Mouse (Mus musculus) ovary, postnatal 10 days (tissue): Measurements from ENCODE around the gene Gale.

Experiments used
- DNase-seq: peaks from one replicate; pipeline ENCODE4 v3.0.0; 2022; ENCODE audit warnings: low spot score

Gale gene

GRCm38 (mm10) chr4:136016059-136016602 lies 52.6 kb downstream of the Gale start:
- no peak for DNase-seq
